Mouse (Mus musculus) stomach, embryonic 16.5 days (tissue): ENCODE data around the gene Plekhm1. TPM values are rescaled to one million over a fixed set of nuclear protein-coding genes. Genes with fewer than 3 reads are reported as not detected.
A peak's percentile ranks its signal among the peaks of the same experiment; 100 is the strongest.

Experiments
- ATAC-seq: fragments of 200-750 bp; cut with Nextera tagmentation; 2 replicates; pipeline ENCODE4 v1.8.0; 2017; ENCODE audit warnings: moderate number of reproducible peaks, moderate TSS enrichment; ENCODE audit not compliant: insufficient read depth, low FRiP score
- H3K27ac ChIP-seq: fragments of 300-500 bp; sonication (generic); 2 replicates; pipeline ENCODE4 v1.5.1; 2014; ENCODE audit warnings: low read length
- H3K27me3 ChIP-seq: fragments of 300-500 bp; sonication (generic); 2 replicates; pipeline ENCODE4 v1.6.1; 2014; ENCODE audit warnings: low read length, control low read depth, mixed read lengths; ENCODE audit not compliant: control insufficient read depth, insufficient read depth
- H3K36me3 ChIP-seq: fragments of 300-500 bp; sonication (generic); 2 replicates; pipeline ENCODE4 v1.6.1; 2014; ENCODE audit warnings: low read length; ENCODE audit not compliant: control insufficient read depth, insufficient read depth
- H3K4me1 ChIP-seq: fragments of 300-500 bp; sonication (generic); 2 replicates; pipeline ENCODE4 v1.6.1; 2014; ENCODE audit warnings: low read length, control low read depth, mixed read lengths; ENCODE audit not compliant: control insufficient read depth, insufficient read depth
- H3K4me2 ChIP-seq: fragments of 300-500 bp; sonication (generic); 2 replicates; pipeline ENCODE4 v1.6.1; 2014; ENCODE audit warnings: low read depth, low read length, mixed read lengths
- H3K4me3 ChIP-seq: fragments of 300-500 bp; sonication (generic); replicated peaks from 2 replicates; pipeline ENCODE4 v1.5.1; 2014; ENCODE audit warnings: mild to moderate bottlenecking, low read length
- H3K9ac ChIP-seq: fragments of 300-500 bp; sonication (generic); 2 replicates; pipeline ENCODE4 v1.6.1; 2014; ENCODE audit warnings: low read length
- H3K9me3 ChIP-seq: fragments of 300-500 bp; sonication (generic); replicated peaks from 2 replicates; pipeline ENCODE4 v1.6.1; 2016; ENCODE audit warnings: low read length, control low read depth; ENCODE audit not compliant: control insufficient read depth
- WGBS: fragments of 180-500 bp; shearing (Covaris S2); extraction: QIAGEN DNeasy Blood & Tissue Kit; methylation state at CpG from one replicate; pipeline ENCODE4 v1.1.7; 2014; 5-methylcytosine and 5-hydroxymethylcytosine counted together
- polyA plus RNA-seq: library from polyadenylated mRNA; unstranded; fragments of >200 nt; fragmentation: Nextera tagmentation; extraction: Ambion mirVana; gene quantifications from 2 replicates; pipeline ENCODE4 v1.2.1, GENCODE M21; 2015

Plekhm1 gene
- polyA plus RNA-seq, 1 experiment from 2014 or later, result 7.5 TPM

DNA sequence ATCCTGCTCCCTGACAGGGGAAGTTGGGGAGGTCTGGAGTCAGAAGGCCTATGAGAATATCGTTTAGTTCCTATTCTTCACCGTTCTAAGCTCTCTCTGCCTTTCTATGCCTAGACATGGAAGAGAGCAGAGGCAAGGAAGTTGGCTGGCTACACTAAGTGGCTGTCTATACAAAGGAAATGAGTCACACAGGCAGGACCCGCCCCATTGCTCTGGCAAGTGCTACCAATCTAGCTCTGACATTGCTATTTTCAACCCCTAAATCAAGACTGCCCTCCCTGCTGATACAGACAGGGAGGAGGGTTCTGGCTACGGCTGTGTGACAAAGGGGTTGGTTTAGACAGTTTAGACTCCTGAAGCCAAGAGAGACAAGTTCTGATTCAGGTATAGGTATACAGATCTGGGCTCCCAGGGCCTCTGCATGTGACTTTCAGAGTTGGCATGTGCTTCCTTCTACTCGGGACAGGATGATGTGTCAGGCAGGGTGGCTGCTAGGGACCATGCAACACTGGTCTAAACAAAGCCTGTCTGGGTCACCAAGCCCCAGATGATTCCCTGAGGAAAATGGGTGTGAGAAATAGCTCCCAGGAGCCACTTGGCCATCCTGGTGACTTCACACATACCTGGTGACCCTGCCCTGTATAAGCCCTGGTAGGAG, 30.4 kb downstream of the Plekhm1 start:
- Histone ChIP-seq H3K27ac (peak overlapping the region; percentile 84), H3K36me3 (no peaks in the 10 kb centered on the region; the same call in 1 of the 2 replicates), H3K9me3 (no peaks in the 10 kb centered on the region), H3K9ac (no peak overlapping the region), H3K4me3 (no peak overlapping the region), H3K27me3 (no peaks in the 10 kb centered on the region), H3K4me2 (no peak overlapping the region), H3K4me1 (peaks cover 10% of the 10 kb centered on the region)
- ATAC-seq, result peak; percentile 91
- WGBS, result 42% methylated on average over 5 of the region's 5 CpGs

DNA sequence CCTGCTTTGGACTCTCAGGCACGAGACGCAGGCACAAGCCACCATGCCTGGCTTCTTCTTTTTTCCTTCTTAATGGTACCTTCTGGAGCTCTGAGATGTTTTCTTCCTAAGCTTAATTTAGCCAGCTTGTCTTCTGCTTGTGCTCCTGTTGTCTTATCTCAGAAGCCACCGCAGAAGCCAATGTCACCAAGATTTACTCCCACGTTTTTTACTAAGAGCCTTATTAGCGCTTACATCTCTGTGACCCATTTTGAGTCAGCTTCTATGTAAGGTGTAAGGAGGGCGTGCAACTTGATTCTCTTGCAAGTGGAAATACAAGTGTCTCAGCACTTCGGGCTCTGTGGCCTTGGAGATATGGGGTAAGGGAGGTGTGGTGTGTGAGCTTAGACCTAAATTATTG, 31.0 kb downstream of the Plekhm1 start:
- Histone ChIP-seq H3K36me3 (no peaks in the 10 kb centered on the region; the same call in 1 of the 2 replicates), H3K4me3 (no peak overlapping the region), H3K9ac (no peak overlapping the region), H3K27me3 (no peaks in the 10 kb centered on the region), H3K4me2 (no peak overlapping the region), H3K4me1 (peaks cover 10% of the 10 kb centered on the region), H3K9me3 (no peaks in the 10 kb centered on the region), H3K27ac (peak overlapping the region; percentile 84)
- no peak for ATAC-seq
- 86% methylated on average over 7 of the region's 7 CpGs for WGBS

DNA sequence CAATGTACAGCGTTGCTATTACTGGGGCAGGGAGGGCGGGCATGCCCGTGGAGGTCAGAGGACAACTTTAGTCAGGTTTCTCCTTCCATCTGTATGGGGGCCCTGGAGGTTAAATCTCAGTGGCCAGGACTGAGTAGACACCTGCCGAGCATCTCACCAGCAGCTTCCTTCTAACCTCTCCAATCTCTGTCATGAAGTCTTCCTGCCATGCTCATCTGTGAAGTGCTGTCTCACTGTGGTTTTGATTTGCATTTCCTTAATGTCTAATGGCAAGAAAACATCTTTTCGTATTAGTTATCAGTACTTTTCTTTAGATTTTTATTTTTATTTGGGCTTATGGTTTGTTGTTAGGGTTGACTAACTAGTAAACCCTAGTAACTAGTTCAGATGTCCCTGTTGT, 32.0 kb downstream of the Plekhm1 start:
- H3K4me1 ChIP-seq, result peaks cover 10% of the 10 kb centered on the region
- H3K9ac ChIP-seq, result no peak overlapping the region
- no peaks in the 10 kb centered on the region for H3K9me3 ChIP-seq
- ATAC-seq, result no peak
- no peaks in the 10 kb centered on the region; the same call in 1 of the 2 replicates for H3K36me3 ChIP-seq
- no peak overlapping the region for H3K4me2 ChIP-seq
- H3K4me3 ChIP-seq, result no peak overlapping the region
- H3K27me3 ChIP-seq, result no peaks in the 10 kb centered on the region
- WGBS, result 84% methylated on average over 5 of the region's 5 CpGs
- H3K27ac ChIP-seq, result no peak overlapping the region

DNA sequence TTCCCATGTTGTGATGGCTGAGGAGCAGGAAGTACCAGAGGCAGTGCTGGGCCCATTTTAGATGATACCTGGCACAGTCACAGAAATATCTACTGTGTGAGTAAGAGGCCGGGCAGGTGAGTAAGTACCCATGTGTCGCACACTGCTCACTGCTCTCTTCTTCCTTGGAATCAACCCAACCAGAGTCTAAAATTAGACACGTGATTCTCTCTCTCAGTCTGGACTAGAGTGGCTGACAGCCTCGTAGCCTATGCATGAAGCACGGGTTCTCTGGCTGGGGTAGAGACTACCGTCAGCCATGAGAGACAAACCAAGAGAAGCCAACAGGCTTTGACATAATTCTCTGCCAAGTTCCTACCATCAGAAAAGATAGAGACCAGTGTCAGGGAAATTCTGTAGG, 34.1 kb downstream of the Plekhm1 start:
- H3K4me3 ChIP-seq, result no peak overlapping the region
- H3K9me3 ChIP-seq, result no peaks in the 10 kb centered on the region
- H3K4me1 ChIP-seq, result peaks cover 10% of the 10 kb centered on the region
- H3K27me3 ChIP-seq, result no peaks in the 10 kb centered on the region
- no peak overlapping the region for H3K27ac ChIP-seq
- no peak overlapping the region for H3K4me2 ChIP-seq
- 89% methylated on average over 6 of the region's 6 CpGs for WGBS
- ATAC-seq, result no peak
- H3K9ac ChIP-seq, result no peak overlapping the region
- no peaks in the 10 kb centered on the region for H3K36me3 ChIP-seq

DNA sequence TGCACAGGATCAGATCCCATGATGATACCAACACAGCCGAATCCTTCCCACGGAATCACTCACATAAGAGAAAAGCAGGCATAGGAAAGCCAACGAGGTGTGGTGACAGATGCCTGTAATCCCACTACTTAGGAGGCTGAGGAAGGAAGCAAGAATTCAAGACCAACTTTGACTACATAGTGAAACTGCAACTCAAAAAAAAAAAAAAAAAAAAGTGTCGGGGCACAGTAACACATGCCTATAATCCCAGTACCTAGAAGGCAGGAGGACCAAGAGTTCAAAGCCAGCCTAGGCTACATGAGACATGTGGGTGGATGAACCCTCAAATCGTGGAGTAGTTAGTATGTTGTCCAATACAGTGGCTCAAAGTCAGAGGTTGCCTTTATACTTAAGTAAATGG, 36.7 kb downstream of the Plekhm1 start:
- ATAC-seq, result no peak
- H3K4me1 ChIP-seq, result no peaks in the 10 kb centered on the region
- H3K9me3 ChIP-seq, result no peaks in the 10 kb centered on the region
- H3K36me3 ChIP-seq, result no peaks in the 10 kb centered on the region
- H3K9ac ChIP-seq, result no peak overlapping the region
- WGBS, result 87% methylated on average over 5 of the region's 5 CpGs
- no peaks in the 10 kb centered on the region for H3K27me3 ChIP-seq
- no peak overlapping the region for H3K4me2 ChIP-seq
- no peak overlapping the region for H3K4me3 ChIP-seq
- no peak overlapping the region for H3K27ac ChIP-seq

DNA sequence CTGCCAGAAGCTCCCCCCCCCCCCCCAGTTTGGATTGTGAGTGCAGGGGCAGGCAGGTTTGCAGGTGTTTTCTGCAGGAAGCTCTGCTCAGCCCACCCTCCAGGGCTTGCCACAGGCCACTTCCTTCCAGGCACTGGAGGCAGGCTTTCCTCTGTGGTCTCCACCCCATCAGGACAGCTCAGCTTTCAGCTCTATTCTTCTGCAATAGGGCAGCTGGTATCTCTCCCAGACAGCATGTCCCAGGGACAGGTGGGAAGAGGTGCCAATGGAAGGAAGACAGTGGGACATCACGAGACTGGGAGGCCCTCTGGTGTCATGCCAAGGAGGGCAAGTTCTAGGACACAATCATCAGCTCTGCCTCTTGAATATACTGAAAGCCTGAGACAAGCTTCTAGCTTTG, 37.2 kb downstream of the Plekhm1 start:
- 77% methylated on average over 1 of the region's 1 CpGs for WGBS
- no peak overlapping the region; the same call in 1 of the 2 replicates for H3K27ac ChIP-seq
- H3K9ac ChIP-seq, result no peak overlapping the region
- H3K4me2 ChIP-seq, result no peak overlapping the region
- no peak overlapping the region for H3K4me3 ChIP-seq
- no peaks in the 10 kb centered on the region for H3K4me1 ChIP-seq
- H3K27me3 ChIP-seq, result no peaks in the 10 kb centered on the region
- ATAC-seq, result no peak
- 0 out of 2 replicates have a peak, but pooled peaks cover 4% of the 10 kb centered on the region for H3K36me3 ChIP-seq
- no peaks in the 10 kb centered on the region for H3K9me3 ChIP-seq

DNA sequence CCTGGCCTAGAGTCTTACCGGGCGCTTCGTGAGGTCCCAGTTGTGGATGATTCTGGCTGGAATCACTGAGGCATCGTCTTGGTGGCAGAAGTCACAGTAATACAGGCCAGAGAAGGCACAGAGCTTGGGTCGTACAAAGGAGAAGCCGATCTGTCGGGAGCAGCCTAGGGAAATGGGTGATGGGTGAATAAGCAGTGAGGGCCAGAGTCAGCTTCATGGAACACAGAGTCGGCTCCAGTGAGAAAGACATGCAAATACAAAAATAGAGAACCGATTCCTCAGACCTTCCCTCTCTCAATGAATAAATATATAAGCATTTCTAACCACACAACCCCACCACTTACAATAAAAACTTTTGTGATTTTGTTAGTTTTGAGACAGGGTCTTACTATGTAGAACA, 38.6 kb downstream of the Plekhm1 start:
- Histone ChIP-seq H3K27me3 (no peaks in the 10 kb centered on the region), H3K4me1 (no peaks in the 10 kb centered on the region), H3K4me3 (no peak overlapping the region), H3K9ac (no peak overlapping the region), H3K36me3 (0 out of 2 replicates have a peak, but pooled peaks cover 5% of the 10 kb centered on the region), H3K4me2 (no peak overlapping the region), H3K27ac (no peak overlapping the region), H3K9me3 (no peaks in the 10 kb centered on the region)
- 93% methylated on average over 9 of the region's 9 CpGs for WGBS
- no peak for ATAC-seq

DNA sequence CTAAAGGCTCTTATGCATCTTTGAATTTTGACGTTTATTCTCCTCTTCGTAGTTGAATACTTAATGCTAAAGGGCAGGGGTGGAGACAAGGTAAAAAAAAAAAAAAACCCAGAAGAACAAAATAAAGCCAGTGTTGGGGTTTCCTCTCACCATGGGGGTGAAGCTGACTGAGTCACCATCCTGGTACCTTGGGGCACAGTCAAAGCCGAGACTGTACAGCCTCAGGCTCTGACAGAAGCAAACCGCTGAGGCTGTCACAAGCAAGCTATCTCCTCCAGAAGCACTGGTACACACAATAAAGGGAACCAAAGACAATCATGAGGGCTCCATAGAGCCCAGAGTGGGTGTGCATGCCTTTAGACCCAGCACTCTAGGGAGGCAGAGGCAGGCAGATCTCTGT, 39.9 kb downstream of the Plekhm1 start:
- no peak overlapping the region for H3K9ac ChIP-seq
- no peak for ATAC-seq
- no peaks in the 10 kb centered on the region for H3K27me3 ChIP-seq
- no peaks in the 10 kb centered on the region for H3K4me1 ChIP-seq
- 0 out of 2 replicates have a peak, but pooled peaks cover 5% of the 10 kb centered on the region for H3K36me3 ChIP-seq
- WGBS, result 82% methylated on average over 4 of the region's 4 CpGs
- H3K4me2 ChIP-seq, result no peak overlapping the region
- no peak overlapping the region for H3K4me3 ChIP-seq
- no peaks in the 10 kb centered on the region for H3K9me3 ChIP-seq
- H3K27ac ChIP-seq, result no peak overlapping the region

DNA sequence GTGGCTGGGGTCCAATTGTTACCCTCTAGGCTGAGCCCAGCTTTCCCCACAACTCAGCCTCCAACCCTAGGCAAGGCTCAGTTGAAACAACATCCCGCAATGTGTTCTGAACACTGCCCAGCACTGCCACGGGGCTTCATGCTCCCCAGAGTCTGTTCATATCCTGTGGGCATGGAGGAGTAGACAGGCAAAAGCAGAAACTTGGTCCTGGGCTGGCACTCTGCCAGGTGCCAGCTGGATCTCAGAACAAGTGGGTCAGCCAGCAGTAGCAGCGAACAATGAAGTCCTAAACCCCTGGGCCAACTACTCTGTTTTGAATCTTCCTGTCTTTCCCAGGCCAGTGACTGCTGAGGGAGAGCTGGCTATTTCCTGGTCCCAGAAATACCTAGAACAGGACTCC, 40.4 kb downstream of the Plekhm1 start:
- Histone ChIP-seq H3K36me3 (0 out of 2 replicates have a peak, but pooled peaks cover 5% of the 10 kb centered on the region), H3K27me3 (no peaks in the 10 kb centered on the region), H3K4me1 (no peaks in the 10 kb centered on the region), H3K27ac (peak overlapping the region; percentile 40), H3K4me2 (no peak overlapping the region), H3K9ac (no peak overlapping the region), H3K9me3 (no peaks in the 10 kb centered on the region), H3K4me3 (no peak overlapping the region)
- no peak for ATAC-seq
- 72% methylated on average over 3 of the region's 3 CpGs for WGBS
